Mouse (Mus musculus): Measurements from ENCODE around the gene Nr6a1. TPM values are rescaled to one million over a fixed set of nuclear protein-coding genes. Genes with fewer than 3 reads are reported as not detected.

The Nr6a1 gene
- polyA plus RNA-seq, 1 experiment from 2014 or later, result 4.9 TPM

DNA sequence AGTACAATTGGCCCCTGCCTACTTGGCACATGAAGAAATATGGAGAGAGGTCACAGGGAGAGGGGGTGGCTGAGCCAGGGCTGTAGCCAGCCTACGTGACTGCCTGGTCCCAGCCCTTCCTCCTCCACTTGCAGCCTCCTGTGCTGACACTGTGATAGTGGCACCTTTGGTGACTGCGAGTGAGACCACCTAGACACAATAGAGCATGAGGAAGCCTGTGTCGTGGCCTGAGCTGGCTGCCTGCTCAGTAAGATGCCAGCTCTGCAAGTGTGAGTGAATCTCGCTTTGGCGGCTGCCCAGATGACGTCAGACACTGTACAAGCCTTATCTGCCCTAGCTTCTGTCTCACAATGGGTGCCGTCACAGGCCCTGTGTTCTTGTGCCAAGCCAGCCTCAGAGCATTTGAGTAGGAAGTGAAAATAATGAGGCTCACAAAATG lies 22.8 kb upstream of the Nr6a1 start:
- no peaks in the 10 kb centered on the region for H3K4me1 ChIP-seq
- H3K4me3 ChIP-seq, result no peak overlapping the region
- no peaks in the 10 kb centered on the region for H3K27me3 ChIP-seq (replicated peaks; ENCODE audit: low read depth, poor library complexity, severe bottlenecking)
- WGBS, result 90% methylated on average over 7 of the region's 7 CpGs
- no peak overlapping the region for H3K27ac ChIP-seq (replicated peaks)
- no peaks in the 10 kb centered on the region for H3K36me3 ChIP-seq (replicated peaks)
- no peaks in the 10 kb centered on the region for H3K9me3 ChIP-seq
- DNase-seq (ENCODE audit: low spot score), result no peak

DNA sequence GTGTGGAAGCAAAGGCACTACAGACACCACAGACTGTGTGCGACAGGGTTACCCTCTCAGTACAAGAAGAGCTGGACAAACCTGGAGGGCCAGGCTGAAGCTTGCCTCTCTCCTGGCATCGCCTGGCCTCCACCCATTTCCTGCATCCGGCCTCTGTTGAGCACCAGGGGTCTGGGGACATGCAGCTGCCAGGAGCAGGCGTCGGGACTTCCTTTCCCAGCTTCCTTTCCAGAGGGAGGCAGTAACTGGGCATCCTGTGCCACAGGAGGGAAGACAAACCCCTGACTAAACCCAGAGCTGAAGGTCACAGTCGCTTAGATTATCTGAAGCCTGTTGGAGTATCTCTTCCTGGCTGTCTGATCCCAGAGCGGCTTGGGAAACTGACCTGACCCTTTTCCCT lies 20.1 kb upstream of the Nr6a1 start:
- Histone ChIP-seq H3K36me3 (replicated peaks) (no peaks in the 10 kb centered on the region), H3K4me3 (no peak overlapping the region), H3K9me3 (no peaks in the 10 kb centered on the region), H3K27ac (replicated peaks) (no peak overlapping the region), H3K27me3 (replicated peaks; ENCODE audit: low read depth, poor library complexity, severe bottlenecking) (no peaks in the 10 kb centered on the region), H3K4me1 (no peaks in the 10 kb centered on the region)
- DNase-seq (ENCODE audit: low spot score), result no peak
- 74% methylated on average over 7 of the region's 7 CpGs for WGBS

DNA sequence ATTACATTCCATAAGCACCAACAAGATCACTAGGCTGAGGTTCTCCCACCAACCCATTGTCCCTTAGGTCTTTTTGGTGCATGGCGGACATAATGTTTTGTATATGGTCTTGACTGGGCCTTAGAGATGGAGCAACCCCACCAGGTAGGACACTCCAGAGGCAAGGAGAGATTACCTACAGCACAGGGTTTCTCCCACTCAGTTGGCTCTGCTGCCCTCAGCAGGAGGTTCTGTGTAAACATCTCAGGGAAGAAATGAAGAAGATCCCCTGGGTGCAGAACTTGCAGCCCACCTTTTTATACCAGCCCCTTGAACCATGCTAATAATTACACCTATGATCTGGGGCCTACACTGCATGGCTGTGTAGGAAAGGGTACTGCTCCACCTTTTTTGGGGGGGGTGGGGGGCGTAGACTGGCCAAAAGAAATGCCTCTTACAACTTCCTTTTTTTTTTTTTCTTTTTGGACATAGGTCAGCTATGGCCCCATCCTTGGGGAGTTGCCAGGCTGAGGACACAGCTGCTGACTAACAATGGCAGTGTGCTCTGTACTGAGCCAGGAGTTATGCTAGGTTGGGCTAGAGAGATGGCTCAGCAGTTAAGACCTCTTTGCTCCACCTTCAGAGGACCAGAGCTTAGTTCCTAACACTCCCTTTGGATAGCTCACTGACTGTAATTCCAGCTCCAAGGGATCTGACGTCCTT lies 17.1 kb upstream of the Nr6a1 start:
- Histone ChIP-seq H3K36me3 (replicated peaks) (no peaks in the 10 kb centered on the region), H3K27ac (replicated peaks) (no peak overlapping the region), H3K27me3 (replicated peaks; ENCODE audit: low read depth, poor library complexity, severe bottlenecking) (no peaks in the 10 kb centered on the region), H3K4me3 (no peak overlapping the region), H3K4me1 (no peaks in the 10 kb centered on the region), H3K9me3 (no peaks in the 10 kb centered on the region)
- no peak for DNase-seq (ENCODE audit: low spot score)
- WGBS, result 69% methylated on average over 3 of the region's 3 CpGs

DNA sequence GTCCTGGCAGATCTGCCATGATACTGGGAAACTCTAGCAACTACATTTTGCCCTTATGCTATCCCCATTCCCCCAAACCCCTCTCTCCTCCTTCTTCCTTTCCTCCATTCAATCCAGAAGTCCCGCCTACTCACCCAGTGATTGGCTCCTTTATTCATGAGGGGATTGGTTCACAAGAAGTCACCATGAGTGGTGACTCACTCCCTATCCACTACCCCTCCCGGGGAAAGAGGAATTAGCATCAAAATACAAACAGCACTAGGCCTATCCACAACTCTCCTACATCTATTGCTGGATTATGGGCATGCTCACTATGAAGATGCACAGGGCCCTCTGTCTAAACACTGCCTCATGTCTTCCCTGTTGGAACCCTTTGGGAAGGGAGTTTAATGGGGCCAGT lies 16.5 kb upstream of the Nr6a1 start:
- H3K27ac ChIP-seq (replicated peaks), result no peak overlapping the region
- no peak for DNase-seq (ENCODE audit: low spot score)

GRCm38 (mm10) chr2:38943161-38943560 lies 15.7 kb upstream of the Nr6a1 start:
- Histone ChIP-seq H3K4me3 (no peak overlapping the region), H3K4me1 (no peaks in the 10 kb centered on the region), H3K27ac (replicated peaks) (no peak overlapping the region), H3K36me3 (replicated peaks) (no peaks in the 10 kb centered on the region), H3K9me3 (no peaks in the 10 kb centered on the region), H3K27me3 (replicated peaks; ENCODE audit: low read depth, poor library complexity, severe bottlenecking) (no peaks in the 10 kb centered on the region)
- DNase-seq (ENCODE audit: low spot score), result no peak
- WGBS, result 86% methylated on average over 5 of the region's 5 CpGs

More for the DNA sequence above, 16.5 kb upstream of the Nr6a1 start:
- no peaks in the 10 kb centered on the region for H3K36me3 ChIP-seq (replicated peaks)
- H3K27me3 ChIP-seq (replicated peaks; ENCODE audit: low read depth, poor library complexity, severe bottlenecking), result no peaks in the 10 kb centered on the region
- no peaks in the 10 kb centered on the region for H3K9me3 ChIP-seq
- H3K4me1 ChIP-seq, result no peaks in the 10 kb centered on the region
- no peak overlapping the region for H3K4me3 ChIP-seq
- 52% methylated on average over 2 of the region's 2 CpGs for WGBS

DNA sequence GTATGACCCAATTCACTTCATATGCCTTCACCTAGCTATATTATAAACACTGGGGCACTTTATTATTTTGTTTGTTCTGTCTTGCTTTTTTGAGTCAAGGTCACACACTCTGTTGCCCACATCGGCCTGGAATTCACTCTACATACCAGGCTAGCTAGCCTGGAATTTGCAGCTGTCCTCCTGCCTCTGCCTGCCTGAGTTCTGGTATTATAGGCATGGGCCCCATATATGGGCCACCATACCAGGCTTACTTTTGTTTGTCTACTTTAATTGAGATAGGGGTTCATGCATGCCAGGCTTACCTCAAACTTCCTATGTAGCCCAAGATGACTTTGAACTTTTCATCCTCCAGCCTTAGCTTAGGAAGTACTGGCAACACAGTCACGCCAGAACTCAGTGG lies 14.4 kb upstream of the Nr6a1 start:
- Histone ChIP-seq H3K9me3 (no peaks in the 10 kb centered on the region), H3K36me3 (replicated peaks) (no peaks in the 10 kb centered on the region), H3K27me3 (replicated peaks; ENCODE audit: low read depth, poor library complexity, severe bottlenecking) (no peaks in the 10 kb centered on the region), H3K27ac (replicated peaks) (no peak overlapping the region), H3K4me1 (no peaks in the 10 kb centered on the region), H3K4me3 (no peak overlapping the region)
- WGBS, result 78% methylated on average over 2 of the region's 2 CpGs
- DNase-seq (ENCODE audit: low spot score), result no peak

DNA sequence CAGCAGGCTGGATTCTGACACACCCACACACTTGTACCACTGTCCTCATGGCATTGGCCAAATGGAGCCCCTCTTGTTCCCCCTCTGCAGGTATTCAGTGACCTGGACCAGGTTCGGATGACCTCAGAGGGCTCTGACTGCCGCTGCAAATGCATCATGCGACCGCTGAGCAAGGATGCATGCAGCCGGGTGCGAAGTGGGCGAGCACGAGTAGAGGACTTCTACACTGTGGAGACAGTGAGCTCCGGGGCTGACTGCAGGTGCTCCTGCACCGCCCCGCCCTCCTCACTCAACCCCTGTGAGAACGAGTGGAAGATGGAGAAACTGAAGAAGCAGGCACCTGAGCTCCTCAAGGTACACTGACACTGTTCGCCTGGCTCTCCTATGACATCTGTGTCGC lies 13.9 kb upstream of the Nr6a1 start:
- H3K4me3 ChIP-seq, result no peak overlapping the region
- H3K27me3 ChIP-seq (replicated peaks; ENCODE audit: low read depth, poor library complexity, severe bottlenecking), result no peaks in the 10 kb centered on the region
- no peaks in the 10 kb centered on the region for H3K4me1 ChIP-seq
- WGBS, result 82% methylated on average over 14 of the region's 14 CpGs
- no peak overlapping the region for H3K27ac ChIP-seq (replicated peaks)
- no peaks in the 10 kb centered on the region for H3K9me3 ChIP-seq
- DNase-seq (ENCODE audit: low spot score), result no peak
- H3K36me3 ChIP-seq (replicated peaks), result no peaks in the 10 kb centered on the region

DNA sequence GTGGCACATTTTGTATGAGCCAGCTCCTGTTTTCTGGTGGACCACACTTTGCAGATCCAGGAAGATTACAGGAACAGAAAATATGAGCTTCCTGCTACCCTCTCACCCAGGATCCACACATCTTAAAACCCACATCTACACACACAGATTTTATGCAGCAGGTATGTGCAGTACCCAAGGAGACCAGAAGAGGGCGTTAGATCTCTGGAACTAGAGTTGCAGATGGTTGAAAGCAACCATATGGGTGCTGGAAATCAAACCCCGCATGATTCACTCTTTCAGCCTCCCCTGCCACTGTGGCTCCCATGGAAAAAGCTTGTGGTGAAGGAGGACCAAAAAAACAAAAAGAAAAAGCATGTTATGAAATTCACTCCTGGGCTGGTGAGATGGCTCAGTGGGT lies 11.6 kb upstream of the Nr6a1 start:
- no peak overlapping the region for H3K27ac ChIP-seq (replicated peaks)
- H3K4me1 ChIP-seq, result peaks cover 13% of the 10 kb centered on the region
- no peak overlapping the region for H3K4me3 ChIP-seq
- H3K27me3 ChIP-seq (replicated peaks; ENCODE audit: low read depth, poor library complexity, severe bottlenecking), result no peaks in the 10 kb centered on the region
- no peaks in the 10 kb centered on the region for H3K36me3 ChIP-seq (replicated peaks)
- no peaks in the 10 kb centered on the region for H3K9me3 ChIP-seq
- DNase-seq (ENCODE audit: low spot score), result no peak
- WGBS, result 71% methylated on average over 2 of the region's 2 CpGs

DNA sequence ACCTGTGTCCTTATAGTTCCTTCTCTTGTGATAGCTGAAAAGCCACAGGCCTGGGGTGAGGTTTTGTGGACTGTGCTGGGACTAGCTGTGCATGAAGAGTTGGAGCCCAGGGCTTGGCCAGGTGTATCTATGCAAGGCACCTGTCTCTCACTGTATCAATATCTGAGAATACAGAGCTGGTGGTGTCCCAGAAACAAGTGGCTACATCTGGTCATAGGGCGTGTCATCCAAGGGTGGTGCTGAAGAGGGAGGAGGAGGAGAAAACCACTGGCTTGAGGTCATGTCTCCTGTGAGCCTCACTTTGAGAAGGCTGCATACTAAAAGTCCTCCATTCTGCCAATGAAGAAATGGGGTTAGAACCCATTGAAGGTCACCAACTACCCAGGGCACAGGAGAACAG lies 10.5 kb upstream of the Nr6a1 start:
- Histone ChIP-seq H3K27ac (replicated peaks) (no peak overlapping the region), H3K36me3 (replicated peaks) (no peaks in the 10 kb centered on the region), H3K27me3 (replicated peaks; ENCODE audit: low read depth, poor library complexity, severe bottlenecking) (no peaks in the 10 kb centered on the region), H3K4me3 (no peak overlapping the region), H3K9me3 (no peaks in the 10 kb centered on the region), H3K4me1 (peaks cover 21% of the 10 kb centered on the region)
- 82% methylated on average over 1 of the region's 1 CpGs for WGBS
- DNase-seq (ENCODE audit: low spot score), result no peak

DNA sequence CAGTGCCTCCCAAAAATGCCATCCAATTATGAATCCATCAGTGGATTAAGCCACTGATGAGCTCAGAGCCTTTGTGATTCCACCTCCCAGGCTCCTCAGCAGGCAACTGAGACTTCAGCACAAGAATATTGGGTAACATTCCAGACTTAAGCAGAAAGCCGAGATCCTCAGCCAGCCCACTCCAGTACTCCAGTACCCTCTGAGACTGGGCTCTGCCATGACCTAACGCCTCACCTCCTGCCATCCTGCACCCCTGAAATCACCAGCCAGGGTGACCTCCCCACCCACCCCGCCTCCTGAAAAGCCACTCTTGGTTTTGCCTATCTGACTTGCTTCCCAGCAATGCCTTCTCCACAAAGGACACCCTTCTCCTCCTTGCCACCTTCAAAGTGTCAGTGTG lies 9.9 kb upstream of the Nr6a1 start:
- Histone ChIP-seq H3K9me3 (no peaks in the 10 kb centered on the region), H3K36me3 (replicated peaks) (no peaks in the 10 kb centered on the region), H3K4me1 (peaks cover 22% of the 10 kb centered on the region), H3K27ac (replicated peaks) (no peak overlapping the region), H3K27me3 (replicated peaks; ENCODE audit: low read depth, poor library complexity, severe bottlenecking) (0 out of 2 replicates have a peak, but pooled peaks cover 5% of the 10 kb centered on the region), H3K4me3 (no peak overlapping the region)
- DNase-seq (ENCODE audit: low spot score), result no peak
- 77% methylated on average over 3 of the region's 3 CpGs for WGBS

DNA sequence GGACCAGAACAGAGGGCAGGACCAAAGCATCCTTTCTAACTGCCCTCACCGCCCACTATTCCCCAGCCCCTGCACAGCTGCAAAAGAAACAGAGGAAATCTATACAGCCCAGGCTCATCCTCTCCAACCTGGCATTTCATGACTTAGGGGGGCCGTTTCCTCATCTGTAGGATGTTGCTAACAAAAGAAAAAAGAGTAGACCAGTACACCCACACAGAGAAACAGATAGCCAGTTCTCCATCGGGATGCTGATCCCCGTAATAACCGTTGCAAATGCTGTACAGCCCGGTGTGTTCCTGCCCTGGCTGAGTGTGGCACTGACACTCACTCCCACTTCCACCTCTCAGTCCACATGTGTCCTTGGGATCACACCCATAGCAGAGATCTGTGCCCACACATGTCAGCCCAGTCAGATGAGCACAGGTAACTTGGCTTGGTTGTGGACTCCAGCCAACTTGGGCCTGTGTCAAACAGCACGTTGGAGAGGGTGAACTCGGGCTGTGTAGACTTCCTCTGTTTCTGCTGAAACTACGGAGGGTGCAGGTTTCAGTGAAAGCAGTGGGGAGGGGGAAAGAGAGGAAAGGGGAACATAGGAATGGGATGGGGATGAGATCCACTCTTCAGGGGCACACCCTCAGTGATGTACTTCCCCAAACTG lies 9.4 kb upstream of the Nr6a1 start:
- Histone ChIP-seq H3K36me3 (replicated peaks) (no peaks in the 10 kb centered on the region), H3K9me3 (no peaks in the 10 kb centered on the region), H3K27me3 (replicated peaks; ENCODE audit: low read depth, poor library complexity, severe bottlenecking) (0 out of 2 replicates have a peak, but pooled peaks cover 7% of the 10 kb centered on the region), H3K4me1 (peaks cover 28% of the 10 kb centered on the region), H3K4me3 (no peak overlapping the region), H3K27ac (replicated peaks) (no peak overlapping the region; the same call in 1 of the 2 replicates)
- WGBS, result 81% methylated on average over 9 of the region's 9 CpGs
- DNase-seq (ENCODE audit: low spot score), result no peak

DNA sequence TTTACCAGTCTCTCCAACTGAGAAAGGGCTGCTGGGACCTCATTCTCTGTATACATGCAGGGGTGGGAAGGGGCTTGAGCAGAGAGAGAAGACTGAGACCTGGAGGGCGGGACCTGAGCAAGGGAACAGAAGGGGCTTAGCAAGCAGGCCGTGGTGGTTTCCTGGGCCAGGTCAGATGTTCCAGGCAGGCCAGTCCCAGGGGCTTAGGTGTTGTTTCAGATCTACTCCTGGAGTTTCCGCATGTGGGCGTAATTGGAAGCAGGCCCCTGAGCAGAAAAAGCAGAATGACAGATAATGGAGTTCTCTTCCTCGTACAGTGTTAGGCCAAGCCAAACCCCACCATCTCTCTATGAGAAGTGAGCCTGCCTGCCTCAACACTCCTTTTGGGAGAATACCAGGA lies 7.4 kb upstream of the Nr6a1 start:
- peak; percentile 43 for DNase-seq (ENCODE audit: low spot score)
- Histone ChIP-seq H3K4me1 (peaks cover 35% of the 10 kb centered on the region), H3K4me3 (no peak overlapping the region; the same call in 1 of the 2 replicates), H3K36me3 (replicated peaks) (no peaks in the 10 kb centered on the region), H3K27ac (replicated peaks) (peak overlapping the region; percentile 76), H3K27me3 (replicated peaks; ENCODE audit: low read depth, poor library complexity, severe bottlenecking) (peaks cover 20% of the 10 kb centered on the region), H3K9me3 (no peaks in the 10 kb centered on the region)
- WGBS, result 28% methylated on average over 5 of the region's 5 CpGs

DNA sequence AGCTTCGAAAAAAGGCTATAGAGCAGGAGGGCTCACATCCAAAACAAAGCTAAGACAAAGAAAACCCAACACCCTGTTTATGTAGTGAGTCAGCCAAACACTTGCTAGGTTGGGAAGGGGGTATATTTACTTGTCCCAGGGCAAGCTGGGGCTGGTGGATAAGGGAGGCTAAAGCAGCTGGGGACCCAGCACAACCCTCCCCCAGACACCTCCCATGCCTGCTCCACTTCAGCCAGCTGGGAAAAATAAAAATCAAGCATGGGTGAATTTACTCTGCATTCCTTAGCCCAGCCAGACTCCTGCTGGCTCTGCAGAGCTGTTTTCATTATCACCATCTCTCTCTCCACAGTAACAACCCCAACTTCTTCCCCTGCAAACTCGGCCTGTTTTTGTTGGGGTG lies 6.4 kb upstream of the Nr6a1 start:
- Histone ChIP-seq H3K27ac (replicated peaks) (peak overlapping the region; percentile 76), H3K36me3 (replicated peaks) (no peaks in the 10 kb centered on the region), H3K9me3 (no peaks in the 10 kb centered on the region), H3K4me3 (no peak overlapping the region), H3K27me3 (replicated peaks; ENCODE audit: low read depth, poor library complexity, severe bottlenecking) (peaks cover 20% of the 10 kb centered on the region), H3K4me1 (peaks cover 35% of the 10 kb centered on the region)
- DNase-seq (ENCODE audit: low spot score), result peak; percentile 41
- WGBS, result 24% methylated on average over 2 of the region's 2 CpGs
